Mouse (Mus musculus) hindbrain, postnatal 0 days (tissue): ENCODE measurements around the gene Zfp518b. TPM values are rescaled to one million over a fixed set of nuclear protein-coding genes. Genes with fewer than 3 reads are reported as not detected.

Experiments used
- ATAC-seq: fragments of 200-750 bp; cut with Nextera tagmentation; 2 replicates; pipeline ENCODE4 v1.8.0; 2017; ENCODE audit warnings: mild to moderate bottlenecking, moderate TSS enrichment, moderate library complexity
- DNase-seq: peaks from one replicate; pipeline ENCODE4 v3.0.0-alpha.2; 2015; ENCODE audit warnings: low spot score
- H3K27ac ChIP-seq: fragments of 300-500 bp; sonication (generic); 2 replicates; pipeline ENCODE4 v1.5.1; 2014; ENCODE audit warnings: mild to moderate bottlenecking
- H3K27me3 ChIP-seq: fragments of 300-500 bp; sonication (generic); 2 replicates; pipeline ENCODE4 v1.6.1; 2014; ENCODE audit warnings: low read length, mixed read lengths; ENCODE audit not compliant: insufficient read depth
- H3K36me3 ChIP-seq: fragments of 300-500 bp; sonication (generic); 2 replicates; pipeline ENCODE4 v1.6.1; 2014; ENCODE audit warnings: low read length, mixed read lengths; ENCODE audit not compliant: insufficient read depth
- H3K4me1 ChIP-seq: fragments of 300-500 bp; sonication (generic); 2 replicates; pipeline ENCODE4 v1.6.1; 2014; ENCODE audit warnings: antibody characterized with exemption, low read length, mixed read lengths; ENCODE audit not compliant: insufficient read depth
- H3K4me2 ChIP-seq: fragments of 300-500 bp; sonication (generic); 2 replicates; pipeline ENCODE4 v1.6.1; 2014; ENCODE audit warnings: low read depth, mild to moderate bottlenecking, low read length, moderate library complexity, mixed read lengths
- H3K4me3 ChIP-seq: fragments of 300-500 bp; sonication (generic); 2 replicates; pipeline ENCODE4 v1.5.1; 2014; ENCODE audit warnings: low read length
- H3K9ac ChIP-seq: fragments of 300-500 bp; sonication (generic); replicated peaks from 2 replicates; pipeline ENCODE4 v1.6.1; 2014; ENCODE audit warnings: mild to moderate bottlenecking, low read length, moderate library complexity, mixed read lengths
- H3K9me3 ChIP-seq: fragments of 300-500 bp; sonication (generic); 2 replicates; pipeline ENCODE4 v1.6.1; 2016; ENCODE audit warnings: low read length, mixed read lengths
- CTCF ChIP-seq: IDR thresholded peaks from 2 replicates; pipeline ENCODE4 v1.5.1; 2016; ENCODE audit warnings: antibody characterized with exemption, control low read depth, low read depth
- WGBS: fragments of 180-500 bp; shearing (Covaris S2); extraction: QIAGEN DNeasy Blood & Tissue Kit; methylation state at CpG from one replicate; pipeline ENCODE4 v1.1.7; 2014; 5-methylcytosine and 5-hydroxymethylcytosine counted together
- polyA plus RNA-seq: library from polyadenylated mRNA; unstranded; fragments of >200 nt; fragmentation: Nextera tagmentation; extraction: Ambion mirVana; gene quantifications from 2 replicates; pipeline ENCODE4 v1.2.1, GENCODE M21; 2015
- total RNA-seq: library from RNA; depleted of rRNA; stranded (reverse); fragments of >200 nt; gene quantifications from 2 replicates; pipeline ENCODE4 v1.2.3, GENCODE M21; 2014

Gene Zfp518b
- total and polyA plus RNA-seq, 2 experiments from 2014 or later, result 13.8 to 51.3 TPM

DNA sequence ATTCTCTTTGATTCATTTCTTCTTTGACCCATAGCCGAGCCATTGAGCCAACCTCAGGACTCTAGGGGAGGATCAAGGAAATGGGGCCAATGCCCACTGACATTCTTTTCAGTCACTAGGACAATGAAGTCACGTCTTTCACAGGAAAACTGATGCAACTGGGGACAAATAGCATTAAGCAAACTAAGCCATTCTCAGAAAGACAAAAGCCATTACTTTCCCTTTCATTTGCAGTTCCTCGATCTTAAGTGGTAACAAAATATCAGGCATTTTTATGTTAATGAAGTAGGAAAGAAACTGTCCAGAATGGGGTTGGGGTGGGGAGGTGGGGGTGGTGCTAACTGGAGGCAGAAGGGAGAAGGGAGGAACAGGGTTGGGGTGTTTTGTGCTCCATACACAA, 13.4 kb upstream of the Zfp518b start:
- Histone ChIP-seq H3K27me3 (no peaks in the 10 kb centered on the region), H3K4me1 (no peaks in the 10 kb centered on the region), H3K4me2 (no peak overlapping the region), H3K27ac (no peak overlapping the region), H3K4me3 (no peak overlapping the region), H3K9ac (no peak overlapping the region), H3K9me3 (no peaks in the 10 kb centered on the region), H3K36me3 (no peaks in the 10 kb centered on the region)
- no peak for DNase-seq
- WGBS, result 18% methylated on average over 3 of the region's 3 CpGs
- no peak for ATAC-seq
- TF ChIP-seq CTCF, result no peak

DNA sequence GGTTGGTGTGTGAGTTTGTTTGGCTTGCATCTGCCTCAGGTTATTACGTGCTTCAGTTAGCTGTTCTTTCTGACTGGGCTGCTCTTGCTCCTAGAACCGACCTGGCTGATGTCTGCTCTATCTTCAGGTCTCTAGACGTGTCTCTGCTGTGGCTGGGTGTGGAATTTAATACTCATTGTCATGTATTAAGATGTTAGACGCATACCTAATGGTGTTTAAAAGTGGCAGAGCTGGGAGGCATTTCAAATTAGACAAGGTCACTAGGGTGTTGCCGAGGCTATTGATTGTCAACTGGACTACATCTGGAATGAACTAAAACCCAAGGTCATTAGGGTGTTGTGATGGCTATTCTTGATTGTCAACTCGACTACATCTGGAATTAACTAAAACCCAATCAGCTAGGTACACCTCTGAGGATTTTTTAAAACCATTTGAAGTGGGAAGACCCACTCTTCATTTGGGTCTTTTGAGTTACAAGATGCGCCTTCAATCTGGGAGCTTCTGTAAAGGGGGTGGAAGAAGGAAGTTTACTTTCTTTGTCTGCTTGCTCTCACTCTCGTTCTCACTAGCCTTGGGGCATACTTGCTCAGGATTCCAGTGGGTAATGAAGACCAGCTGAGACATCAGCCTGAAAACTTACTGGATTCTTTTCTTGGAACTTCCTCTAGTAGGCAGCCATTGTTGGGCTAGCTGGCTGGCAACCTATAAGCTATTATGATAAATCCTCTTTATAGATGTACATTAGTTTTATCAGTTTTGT, 12.2 kb upstream of the Zfp518b start:
- no peaks in the 10 kb centered on the region for H3K36me3 ChIP-seq
- no peak for TF ChIP-seq CTCF
- no peak overlapping the region for H3K27ac ChIP-seq
- H3K9me3 ChIP-seq, result no peaks in the 10 kb centered on the region
- DNase-seq (no peak), ATAC-seq (no peak)
- no peak overlapping the region for H3K4me2 ChIP-seq
- WGBS, result 64% methylated on average over 8 of the region's 8 CpGs
- no peaks in the 10 kb centered on the region for H3K4me1 ChIP-seq
- H3K27me3 ChIP-seq, result no peaks in the 10 kb centered on the region
- no peak overlapping the region for H3K4me3 ChIP-seq
- H3K9ac ChIP-seq, result no peak overlapping the region

DNA sequence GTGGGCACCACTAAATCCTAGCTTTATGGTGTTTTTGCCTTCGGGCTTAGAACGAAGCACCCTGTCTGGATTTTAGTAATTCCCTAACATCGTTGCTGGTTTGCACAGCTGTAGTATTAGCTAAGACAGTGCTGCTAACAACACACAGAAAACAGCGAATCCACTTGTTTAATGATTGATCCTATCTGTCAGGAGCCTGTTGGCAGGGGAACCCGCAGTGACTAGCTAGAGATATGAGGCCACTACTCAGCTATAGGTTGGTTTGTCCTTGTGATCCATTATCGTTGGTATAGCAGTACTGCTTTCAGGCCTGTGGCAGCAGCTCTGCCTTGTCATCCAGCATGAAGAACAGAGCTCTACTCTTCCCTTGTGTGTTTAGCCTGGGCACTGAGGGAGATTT, 8.2 kb upstream of the Zfp518b start:
- Histone ChIP-seq H3K9ac (no peak overlapping the region), H3K27me3 (no peaks in the 10 kb centered on the region), H3K4me1 (no peaks in the 10 kb centered on the region), H3K27ac (no peak overlapping the region), H3K4me2 (no peak overlapping the region), H3K9me3 (no peaks in the 10 kb centered on the region), H3K36me3 (no peaks in the 10 kb centered on the region), H3K4me3 (no peak overlapping the region)
- TF ChIP-seq CTCF, result no peak
- no peak for DNase-seq
- ATAC-seq, result no peak
- 85% methylated on average over 6 of the region's 6 CpGs for WGBS

DNA sequence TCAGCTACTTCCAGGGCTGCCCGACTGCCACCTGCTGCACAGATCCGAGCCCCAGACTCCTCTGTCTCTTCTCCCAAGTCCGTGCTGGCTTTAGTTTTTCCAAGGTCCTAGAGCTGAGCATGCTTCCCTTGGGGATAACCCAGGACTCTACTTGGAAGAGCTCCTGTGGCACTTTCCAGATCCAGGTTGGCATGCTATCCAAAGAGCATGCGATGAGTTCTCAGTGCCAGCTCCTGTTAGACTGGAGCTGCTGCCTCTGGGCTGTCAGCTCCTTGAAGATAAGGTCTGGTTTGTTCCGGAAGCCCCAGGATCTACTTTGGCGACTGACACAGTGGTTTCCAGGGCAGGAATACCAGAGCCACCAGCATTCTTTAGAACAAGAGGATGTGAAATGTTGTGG, 4.6 kb upstream of the Zfp518b start:
- TF ChIP-seq CTCF, result no peak
- Histone ChIP-seq H3K27me3 (no peaks in the 10 kb centered on the region), H3K27ac (no peak overlapping the region), H3K4me2 (no peak overlapping the region), H3K9me3 (no peaks in the 10 kb centered on the region), H3K36me3 (no peaks in the 10 kb centered on the region), H3K4me1 (no peaks in the 10 kb centered on the region), H3K4me3 (no peak overlapping the region), H3K9ac (no peak overlapping the region)
- ATAC-seq (no peak), DNase-seq (no peak)
- 89% methylated on average over 6 of the region's 6 CpGs for WGBS

DNA sequence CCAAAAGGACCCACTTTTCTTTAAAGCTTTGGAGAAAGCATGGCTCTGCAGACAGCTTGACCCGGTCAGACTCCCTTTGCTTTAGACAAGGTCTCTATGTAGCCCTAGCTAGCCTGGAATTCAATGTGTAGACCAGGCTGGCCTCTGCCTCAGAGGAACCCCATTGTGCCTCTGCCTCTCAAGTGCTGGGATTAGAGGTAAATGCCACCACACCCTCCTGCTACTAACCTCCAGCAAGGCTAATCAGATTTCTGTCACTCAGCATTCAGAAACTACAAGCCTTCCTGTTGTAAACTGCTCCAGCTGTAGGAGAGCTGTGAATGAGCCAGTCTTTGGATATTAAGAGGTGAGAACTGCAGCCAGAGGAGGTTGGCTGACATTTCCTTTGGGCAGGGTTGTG, 3.1 kb upstream of the Zfp518b start:
- Histone ChIP-seq H3K36me3 (no peaks in the 10 kb centered on the region), H3K4me3 (no peak overlapping the region), H3K9ac (no peak overlapping the region), H3K4me1 (peaks cover 8% of the 10 kb centered on the region; the same call in 1 of the 2 replicates), H3K27ac (no peak overlapping the region), H3K27me3 (no peaks in the 10 kb centered on the region), H3K9me3 (no peaks in the 10 kb centered on the region), H3K4me2 (no peak overlapping the region)
- no peak for DNase-seq
- WGBS, result 90% methylated on average over 1 of the region's 1 CpGs
- no peak for TF ChIP-seq CTCF
- ATAC-seq, result no peak

DNA sequence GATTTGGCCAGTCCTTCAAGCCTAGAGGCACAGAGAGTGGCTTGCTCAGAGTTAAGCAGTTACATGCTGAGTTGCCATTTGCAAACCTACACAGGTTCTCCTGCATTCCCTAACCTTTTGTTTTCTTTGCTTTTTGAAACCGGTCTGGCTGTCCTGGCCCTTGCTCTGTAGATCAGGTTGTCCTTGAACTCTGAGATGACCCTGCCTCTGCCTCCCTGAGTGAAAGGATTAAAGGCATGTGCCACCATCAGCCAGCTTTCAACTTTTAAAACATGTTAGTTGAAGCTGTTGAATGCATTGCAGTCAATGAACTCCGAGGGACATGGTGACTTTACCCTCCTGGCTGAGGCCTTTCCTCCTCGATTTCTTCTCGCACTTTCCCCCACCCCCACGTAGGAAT, 25.8 kb downstream of the Zfp518b start:
- no peaks in the 10 kb centered on the region for H3K27me3 ChIP-seq
- no peaks in the 10 kb centered on the region for H3K36me3 ChIP-seq
- no peaks in the 10 kb centered on the region for H3K9me3 ChIP-seq
- DNase-seq, result no peak
- 91% methylated on average over 5 of the region's 5 CpGs for WGBS
- H3K4me1 ChIP-seq, result no peaks in the 10 kb centered on the region
- H3K4me2 ChIP-seq, result no peak overlapping the region
- no peak overlapping the region for H3K4me3 ChIP-seq
- no peak for TF ChIP-seq CTCF
- H3K27ac ChIP-seq, result no peak overlapping the region
- ATAC-seq, result no peak
- H3K9ac ChIP-seq, result no peak overlapping the region

DNA sequence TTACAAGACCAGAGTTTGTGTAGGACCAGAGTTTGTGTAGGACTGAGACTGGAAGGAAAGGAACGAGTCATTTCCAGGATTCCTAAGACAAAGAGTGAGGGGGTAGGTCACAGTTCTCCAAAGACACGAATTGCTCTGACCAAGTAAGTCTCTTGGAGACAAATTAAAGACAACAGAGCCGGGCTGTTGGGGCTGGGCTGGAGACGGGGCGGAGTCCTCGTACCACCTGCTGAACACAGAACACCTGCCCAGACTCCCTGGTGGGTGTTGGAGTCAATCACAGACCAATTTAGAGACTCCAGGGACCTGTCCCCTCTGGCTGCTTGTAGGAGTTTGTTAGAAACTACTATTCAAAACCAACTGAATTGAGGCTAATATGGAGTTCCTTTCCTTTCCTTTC, 28.4 kb downstream of the Zfp518b start:
- Histone ChIP-seq H3K27ac (no peak overlapping the region), H3K9ac (no peak overlapping the region), H3K4me1 (no peaks in the 10 kb centered on the region), H3K4me3 (no peak overlapping the region), H3K27me3 (no peaks in the 10 kb centered on the region), H3K36me3 (no peaks in the 10 kb centered on the region), H3K9me3 (no peaks in the 10 kb centered on the region), H3K4me2 (no peak overlapping the region)
- no peak for TF ChIP-seq CTCF
- DNase-seq (no peak), ATAC-seq (no peak)
- 77% methylated on average over 6 of the region's 6 CpGs for WGBS
